Mouse (Mus musculus) MEL (cell line): ENCODE measurements around the gene Man2c1. TPM values are rescaled to one million over a fixed set of nuclear protein-coding genes. Genes with fewer than 3 reads are reported as not detected.

Source experiments
- DNase-seq: peaks from one replicate; pipeline ENCODE4 v3.0.0; 2011; ENCODE audit warnings: low read depth, low spot score
- H3K27ac ChIP-seq: 2 replicates; pipeline ENCODE4 v1.5.1; 2012; ENCODE audit warnings: low read depth, mild to moderate bottlenecking, control low read depth, low read length, moderate library complexity; ENCODE audit not compliant: control insufficient read depth
- H3K27me3 ChIP-seq, 2 experiments: fragments of 150-350 bp in 1 of 2; sonication (generic) in 1 of 2; 2 replicates each; pipeline ENCODE4 v1.6.1; 2012; ENCODE audit warnings: low read length in 2 of 2, mild to moderate bottlenecking in 2 of 2, improper control_type of control experiment in 1 of 2, moderate library complexity in 1 of 2; ENCODE audit not compliant: insufficient read depth in 2 of 2, control insufficient read depth in 1 of 2
- H3K36me3 ChIP-seq, 2 experiments: 2 replicates each; pipeline ENCODE4 v1.6.1; 2012 to 2014; ENCODE audit warnings: low read length in 2 of 2, improper control_type of control experiment in 1 of 2, inconsistent platforms in 1 of 2, mild to moderate bottlenecking in 1 of 2; ENCODE audit not compliant: insufficient read depth in 2 of 2, control insufficient read depth in 1 of 2
- H3K4me1 ChIP-seq, 2 experiments: fragments of 150-350 bp in 1 of 2; sonication (generic) in 1 of 2; 2 replicates each; pipeline ENCODE4 v1.6.1; 2012; ENCODE audit warnings: low read length in 2 of 2, improper control_type of control experiment in 1 of 2, mild to moderate bottlenecking in 1 of 2; ENCODE audit not compliant: insufficient read depth in 2 of 2, control insufficient read depth in 1 of 2
- H3K4me3 ChIP-seq, 2 experiments: fragments of 150-350 bp in 1 of 2; sonication (generic) in 1 of 2; 2 replicates each; pipeline ENCODE4 v1.5.1; 2012; ENCODE audit warnings: low read depth in 2 of 2, low read length in 2 of 2, mild to moderate bottlenecking in 2 of 2, moderate library complexity in 2 of 2, control low read depth in 1 of 2, improper control_type of control experiment in 1 of 2; ENCODE audit not compliant: control insufficient read depth in 1 of 2, insufficient read depth in 1 of 2
- H3K79me2 ChIP-seq: 2 replicates; pipeline ENCODE4 v1.6.1; 2012; ENCODE audit warnings: mild to moderate bottlenecking, low read length, moderate library complexity; ENCODE audit not compliant: control insufficient read depth, poor library complexity, insufficient read depth
- H3K9ac ChIP-seq: 2 replicates; pipeline ENCODE4 v1.6.1; 2012; ENCODE audit warnings: low read depth, mild to moderate bottlenecking, control low read depth, low read length, moderate library complexity; ENCODE audit not compliant: control insufficient read depth, poor library complexity, severe bottlenecking
- H3K9me3 ChIP-seq: fragments of 150-350 bp; sonication (generic); replicated peaks from 2 replicates; pipeline ENCODE4 v1.6.1; 2012; ENCODE audit warnings: mild to moderate bottlenecking, low read length, improper control_type of control experiment, moderate library complexity; ENCODE audit not compliant: insufficient read depth
- BHLHE40 ChIP-seq: IDR thresholded peaks from 2 replicates; pipeline ENCODE4 v1.6.1; 2012; ENCODE audit warnings: low read depth, mild to moderate bottlenecking, inconsistent platforms, low read length, improper control_type of control experiment, borderline replicate concordance
- CHD1 ChIP-seq: IDR thresholded peaks from 2 replicates; pipeline ENCODE4 v1.6.1; 2012; ENCODE audit warnings: low read depth, mild to moderate bottlenecking, inconsistent platforms, low read length, improper control_type of control experiment
- CTCF ChIP-seq, 3 experiments: IDR thresholded peaks in 2 of 3; conservative IDR thresholded peaks in 1 of 3; 2 replicates each; pipeline ENCODE4 v1.5.1; 2011 to 2012; ENCODE audit warnings: low read length in 3 of 3, low read depth in 2 of 3, mild to moderate bottlenecking in 2 of 3, improper control_type of control experiment in 1 of 3, inconsistent platforms in 1 of 3, mixed read lengths in 1 of 3, moderate library complexity in 1 of 3; ENCODE audit not compliant: control insufficient read depth in 1 of 3, insufficient read depth in 1 of 3, poor library complexity in 1 of 3, severe bottlenecking in 1 of 3
- E2F4 ChIP-seq: IDR thresholded peaks from 2 replicates; pipeline ENCODE4 v1.6.1; 2011; ENCODE audit warnings: low read depth, low read length, improper control_type of control experiment, borderline replicate concordance
- EP300 ChIP-seq, 2 experiments: IDR thresholded peaks; 2 replicates each; pipeline ENCODE4 v1.6.1; 2011; ENCODE audit warnings: improper control_type of control experiment in 2 of 2, low read length in 2 of 2, low read depth in 1 of 2, mild to moderate bottlenecking in 1 of 2
- GABPA ChIP-seq: IDR thresholded peaks from 2 replicates; pipeline ENCODE4 v1.6.1; 2012; ENCODE audit warnings: low read depth, mild to moderate bottlenecking, inconsistent platforms, low read length, improper control_type of control experiment, moderate library complexity
- GATA1 ChIP-seq: IDR thresholded peaks from 2 replicates; pipeline ENCODE4 v1.6.1; 2011; ENCODE audit warnings: low read depth, low read length, improper control_type of control experiment
- JUND ChIP-seq: IDR thresholded peaks from 2 replicates; pipeline ENCODE4 v1.6.1; 2011; ENCODE audit warnings: low read depth, mild to moderate bottlenecking, improper control_type of control experiment, low read length
- KAT2A ChIP-seq: conservative IDR thresholded peaks from 2 replicates; pipeline ENCODE4 v1.6.1; 2012; ENCODE audit warnings: low read depth, low read length, improper control_type of control experiment, inconsistent platforms
- MAFK ChIP-seq: IDR thresholded peaks from 2 replicates; pipeline ENCODE4 v1.6.1; 2011; ENCODE audit warnings: low read depth, mild to moderate bottlenecking, low read length, improper control_type of control experiment, borderline replicate concordance
- MAZ ChIP-seq: IDR thresholded peaks from 2 replicates; pipeline ENCODE4 v1.6.1; 2012; ENCODE audit warnings: low read depth, mild to moderate bottlenecking, inconsistent platforms, low read length, improper control_type of control experiment
- MEF2A ChIP-seq: IDR thresholded peaks from 2 replicates; pipeline ENCODE4 v1.6.1; 2014; ENCODE audit warnings: low read depth, mild to moderate bottlenecking, inconsistent platforms, low read length, improper control_type of control experiment; ENCODE audit not compliant: poor library complexity, insufficient replicate concordance, severe bottlenecking; ENCODE audit errors: extremely low read depth
- MXI1 ChIP-seq: IDR thresholded peaks from 2 replicates; pipeline ENCODE4 v1.6.1; 2011; ENCODE audit warnings: mild to moderate bottlenecking, low read depth, low read length, improper control_type of control experiment
- MYB ChIP-seq: IDR thresholded peaks from 2 replicates; pipeline ENCODE4 v1.6.1; 2011; ENCODE audit warnings: mild to moderate bottlenecking, low read depth, low read length, improper control_type of control experiment
- NELFE ChIP-seq: IDR thresholded peaks from 2 replicates; pipeline ENCODE4 v1.6.1; 2011; ENCODE audit warnings: low read depth, low read length, improper control_type of control experiment
- NRF1 ChIP-seq: IDR thresholded peaks from 2 replicates; pipeline ENCODE4 v1.6.1; 2014; ENCODE audit warnings: low read depth, mild to moderate bottlenecking, inconsistent platforms, low read length, improper control_type of control experiment, moderate library complexity; ENCODE audit not compliant: poor library complexity, insufficient read depth, severe bottlenecking
- POLR2A ChIP-seq, 2 experiments: IDR thresholded peaks; 2 replicates each; pipeline ENCODE4 v1.6.1; 2011 to 2012; ENCODE audit warnings: low read length in 2 of 2, mild to moderate bottlenecking in 2 of 2, control low read depth in 1 of 2, improper control_type of control experiment in 1 of 2, low read depth in 1 of 2, moderate library complexity in 1 of 2; ENCODE audit not compliant: control insufficient read depth in 1 of 2, insufficient read depth in 1 of 2, poor library complexity in 1 of 2
- POLR2AphosphoS2 ChIP-seq: IDR thresholded peaks from 2 replicates; pipeline ENCODE4 v1.6.1; 2011; ENCODE audit warnings: low read length, improper control_type of control experiment
- POLR2AphosphoS5 ChIP-seq: IDR thresholded peaks from 2 replicates; pipeline ENCODE4 v1.6.1; 2012; ENCODE audit warnings: low read depth, borderline replicate concordance, mild to moderate bottlenecking, inconsistent platforms, low read length, moderate library complexity, mixed read lengths
- RAD21 ChIP-seq: IDR thresholded peaks from 2 replicates; pipeline ENCODE4 v1.6.1; 2011; ENCODE audit warnings: mild to moderate bottlenecking, low read depth, low read length, improper control_type of control experiment
- SMC3 ChIP-seq: IDR thresholded peaks from 2 replicates; pipeline ENCODE4 v1.6.1; 2011; ENCODE audit warnings: low read depth, low read length, improper control_type of control experiment
- TBP ChIP-seq: IDR thresholded peaks from 2 replicates; pipeline ENCODE4 v1.8.0; 2011; ENCODE audit warnings: low read depth, low read length, improper control_type of control experiment
- TCF12 ChIP-seq: IDR thresholded peaks from 2 replicates; pipeline ENCODE4 v1.6.1; 2014; ENCODE audit warnings: low read depth, mild to moderate bottlenecking, inconsistent platforms, low read length, improper control_type of control experiment, moderate library complexity
- UBTF ChIP-seq: IDR thresholded peaks from 2 replicates; pipeline ENCODE4 v1.6.1; 2012; ENCODE audit warnings: low read depth, mild to moderate bottlenecking, inconsistent platforms, low read length, improper control_type of control experiment, moderate library complexity, borderline replicate concordance; ENCODE audit not compliant: insufficient read depth
- ZC3H11A ChIP-seq: IDR thresholded peaks from 2 replicates; pipeline ENCODE4 v1.6.1; 2012; ENCODE audit warnings: low read depth, mild to moderate bottlenecking, inconsistent platforms, low read length, improper control_type of control experiment
- polyA plus RNA-seq, 2 experiments: library from polyadenylated mRNA; stranded (reverse) in 1 of 2; unstranded in 1 of 2; fragments of >175 nt in 1 of 2; fragments of >200 nt in 1 of 2; gene quantifications; 2 replicates each; pipeline versions ENCODE4 v1.2.1 to v1.2.4; 2012; ENCODE audit warnings: low replicate concordance in 2 of 2, low read depth in 1 of 2; ENCODE audit not compliant: insufficient read length in 2 of 2, insufficient read depth in 1 of 2, missing spikeins in 1 of 2
- total RNA-seq: library from RNA; depleted of rRNA; stranded (reverse); fragments of 300-350 nt; gene quantifications from 2 replicates; pipeline ENCODE4 v1.2.3, GENCODE M21; 2012

Gene Man2c1
- total and polyA plus RNA-seq, 3 experiments, result 32.2 to 73.7 TPM; not detected in 1

GRCm38 (mm10) chr9:57158013-57158470 lies 27.6 kb downstream of the Man2c1 start, which contains the start of gene Commd4 (continued):
- TF ChIP-seq BHLHE40 (no peak), POLR2AphosphoS5 (no peak), GATA1 (no peak), UBTF (no peak), MYB (0 out of 2 replicates have a peak, but pooled peaks have one; percentile 31), RAD21 (no peak), EP300 (IDR thresholded peaks at IDR 0.05; ENCODE audit: low read depth in 1 of 2, low read length in 2 of 2) (peak in 1 of 2 experiments; percentile 23; a peak in 1 of 4 replicates), MAFK (no peak), NELFE (peak; percentile 63), ZC3H11A (no peak), MAZ (no peak), GABPA (no peak), NRF1 (no peak), POLR2AphosphoS2 (no peak), CTCF (IDR thresholded peaks at IDR 0.05 in 2 of 3, conservative IDR thresholded peaks at IDR 0.05 in 1 of 3; ENCODE audit: control insufficient read depth in 1 of 3, insufficient read depth in 1 of 3, low read depth in 2 of 3, low read length in 3 of 3, poor library complexity in 1 of 3, severe bottlenecking in 1 of 3) (no peak), JUND (no peak), E2F4 (no peak), TBP (peak; percentile 81), KAT2A (no peak), MEF2A (no peak), TCF12 (no peak), CHD1 (no peak), SMC3 (no peak)
- TF ChIP-seq, all 39 proteins: peak for 13

GRCm38 (mm10) chr9:57158506-57158905 lies 28.0 kb downstream of the Man2c1 start:
- DNase-seq, result no peak
- Histone ChIP-seq H3K79me2 (peaks cover 7% of the 10 kb centered on the region), H3K4me1 (peaks cover 0 to 24% of the 10 kb centered on the region in 2 experiments; a peak in 2 of 4 replicates), H3K9ac (peak overlapping the region; percentile 64), H3K27ac (peak overlapping the region; percentile 34; the same call in 1 of the 2 replicates), H3K36me3 (peaks cover 0 to 4% of the 10 kb centered on the region in 2 experiments; a peak in 2 of 4 replicates), H3K27me3 (no peaks in the 10 kb centered on the region)
- no peak for TF ChIP-seq JUND
- TF ChIP-seq TCF12, result no peak
- TF ChIP-seq BHLHE40, result no peak
- no peak for TF ChIP-seq UBTF
- TF ChIP-seq MXI1, result no peak
- peak; percentile 51; the same call in 1 of the 2 replicates for TF ChIP-seq MAZ
- no peak for TF ChIP-seq POLR2A (IDR thresholded peaks at IDR 0.05; ENCODE audit: control insufficient read depth in 1 of 2, insufficient read depth in 1 of 2, low read depth in 1 of 2, low read length in 2 of 2, poor library complexity in 1 of 2)
- TF ChIP-seq, all 39 proteins: peak for 1
- Histone ChIP-seq H3K4me3 (peak overlapping the region; percentile 48 to 94), H3K9me3 (no peaks in the 10 kb centered on the region)
